Mouse (Mus musculus) cerebellum, postnatal 4 days (tissue): ENCODE results near the gene She.

Experiments used
- DNase-seq, 2 experiments: peaks; one replicate each; pipeline ENCODE4 v3.0.0; 2022; ENCODE audit warnings: low spot score in 2 of 2, mixed read lengths in 1 of 2

She gene

GRCm38 (mm10) chr3:89882556-89883181 is 51.5 kb downstream of the She start:
- DNase-seq, result no peak

- DNase-seq, result no peak
These were observed 52.4 kb downstream of the She start for GRCm38 (mm10) chr3:89883582-89884041.

DNA sequence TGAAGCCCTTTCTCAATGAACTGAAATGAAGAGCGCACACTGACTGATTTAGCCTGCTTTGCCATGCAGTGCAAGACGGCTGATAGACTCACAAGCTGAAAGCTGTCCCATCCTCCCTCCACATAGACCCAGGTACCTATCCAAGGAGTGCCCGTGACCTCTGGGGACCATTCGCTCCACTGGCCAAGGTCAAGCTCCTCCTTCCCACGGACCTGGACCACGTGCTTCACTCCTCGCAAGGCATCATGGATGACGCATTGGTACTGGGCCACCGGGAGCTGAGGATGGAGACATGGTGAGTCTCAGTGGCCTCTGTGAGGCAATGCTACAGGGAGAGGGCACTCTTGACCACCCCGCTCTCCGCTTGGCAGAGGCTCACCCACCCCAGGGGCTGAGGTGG is 54.6 kb downstream of the She start:
- DNase-seq, result no peak

GRCm38 (mm10) chr3:89887582-89888230 is 56.5 kb downstream of the She start:
- no peak for DNase-seq

GRCm38 (mm10) chr3:89889841-89890430 is 58.8 kb downstream of the She start:
- DNase-seq, result no peak

- no peak for DNase-seq
These were observed 60.5 kb downstream of the She start for GRCm38 (mm10) chr3:89891696-89892095.

- DNase-seq, result no peak
These were observed 61.4 kb downstream of the She start for GRCm38 (mm10) chr3:89892517-89893106.

- no peak for DNase-seq
These were observed 65.4 kb downstream of the She start for GRCm38 (mm10) chr3:89896571-89896970.

GRCm38 (mm10) chr3:89897204-89897796 is 66.1 kb downstream of the She start:
- DNase-seq, result no peak

- no peak for DNase-seq
These were observed 66.8 kb downstream of the She start for GRCm38 (mm10) chr3:89898011-89898410.

- no peak for DNase-seq
These were observed 67.8 kb downstream of the She start for GRCm38 (mm10) chr3:89898870-89899510.

GRCm38 (mm10) chr3:89899511-89899908 is 68.3 kb downstream of the She start:
- no peak for DNase-seq

GRCm38 (mm10) chr3:89907846-89908245 is 76.7 kb downstream of the She start:
- no peak for DNase-seq
